Mouse (Mus musculus): ENCODE measurements around the gene Jag2.

Jag2 gene

DNA sequence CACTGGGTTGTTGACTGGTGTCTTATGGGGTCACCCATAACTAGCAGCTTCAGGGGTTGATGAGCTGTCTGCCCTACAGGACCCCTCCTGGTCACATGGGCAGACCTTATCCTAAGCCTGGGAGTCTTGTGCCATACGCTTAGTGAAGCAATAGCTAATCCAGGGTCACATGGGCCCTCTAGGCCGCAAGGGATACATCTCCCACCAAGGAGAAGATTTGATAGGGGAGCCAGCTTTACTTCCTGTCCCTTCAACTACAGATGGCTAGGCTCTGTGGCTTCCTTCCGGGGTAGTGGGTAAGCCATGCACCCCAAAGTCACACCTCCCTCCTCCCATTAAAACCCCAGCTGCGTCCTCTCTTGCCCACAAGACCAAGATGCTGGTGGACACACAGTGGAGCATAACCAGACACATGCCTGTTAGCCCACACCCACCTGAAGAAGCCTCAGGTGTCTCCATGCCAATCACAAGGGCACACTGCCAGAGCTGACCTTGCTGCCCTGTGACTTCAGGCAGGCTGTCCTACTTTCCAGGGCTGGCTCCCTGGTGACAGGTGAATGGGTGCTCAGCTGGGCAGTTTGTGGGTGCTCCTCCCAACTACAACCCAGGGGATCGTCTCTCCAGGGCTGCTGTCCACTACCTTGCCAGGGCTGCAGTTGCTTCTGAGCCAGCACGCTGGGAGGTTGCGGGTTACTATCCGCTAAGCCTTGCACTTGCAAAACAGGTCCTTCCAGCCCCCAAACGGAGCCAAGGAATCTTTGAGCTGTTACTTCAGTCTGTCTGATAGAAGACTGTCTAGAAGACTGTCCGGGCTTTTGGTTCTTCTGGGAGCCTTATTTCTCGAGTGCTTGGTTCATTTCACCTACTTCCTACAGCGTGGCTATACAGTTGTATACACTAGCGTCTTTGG, 61.1 kb downstream of the Jag2 start, which contains the start of gene Gpr132:
Gpr132 (minus strand) TSS at position 51 of the 910 bp plus-strand sequence.
- DNase-seq (ENCODE audit: low spot score): no peak

DNA sequence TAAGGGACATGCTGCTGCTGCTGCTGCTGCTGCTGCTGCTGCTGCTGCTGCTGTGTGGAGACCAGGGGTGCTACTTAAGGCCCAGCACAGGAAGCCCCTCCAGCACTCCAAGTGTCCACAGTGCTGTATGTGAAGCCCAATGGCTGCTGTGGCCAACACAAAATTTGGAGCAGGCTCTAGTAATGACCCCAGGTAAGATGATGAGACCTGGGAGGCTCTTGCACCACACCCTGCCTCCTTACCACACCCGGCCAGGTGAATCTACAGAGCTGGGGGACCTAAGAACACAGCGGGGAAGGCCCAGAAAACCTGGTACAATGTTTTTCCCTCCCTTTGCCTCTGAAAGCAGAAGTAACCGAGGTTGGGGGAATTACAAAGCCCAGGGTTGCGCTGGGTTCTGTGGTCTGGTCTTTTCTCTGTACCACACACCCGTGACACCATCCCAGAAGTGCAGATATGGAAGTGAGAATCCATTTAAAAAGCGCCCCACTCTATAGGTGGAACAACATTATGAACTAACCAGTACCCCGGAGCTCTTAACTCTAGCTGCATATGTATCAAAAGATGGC, 62.4 kb downstream of the Jag2 start:
- no peak for DNase-seq (ENCODE audit: low spot score)

DNA sequence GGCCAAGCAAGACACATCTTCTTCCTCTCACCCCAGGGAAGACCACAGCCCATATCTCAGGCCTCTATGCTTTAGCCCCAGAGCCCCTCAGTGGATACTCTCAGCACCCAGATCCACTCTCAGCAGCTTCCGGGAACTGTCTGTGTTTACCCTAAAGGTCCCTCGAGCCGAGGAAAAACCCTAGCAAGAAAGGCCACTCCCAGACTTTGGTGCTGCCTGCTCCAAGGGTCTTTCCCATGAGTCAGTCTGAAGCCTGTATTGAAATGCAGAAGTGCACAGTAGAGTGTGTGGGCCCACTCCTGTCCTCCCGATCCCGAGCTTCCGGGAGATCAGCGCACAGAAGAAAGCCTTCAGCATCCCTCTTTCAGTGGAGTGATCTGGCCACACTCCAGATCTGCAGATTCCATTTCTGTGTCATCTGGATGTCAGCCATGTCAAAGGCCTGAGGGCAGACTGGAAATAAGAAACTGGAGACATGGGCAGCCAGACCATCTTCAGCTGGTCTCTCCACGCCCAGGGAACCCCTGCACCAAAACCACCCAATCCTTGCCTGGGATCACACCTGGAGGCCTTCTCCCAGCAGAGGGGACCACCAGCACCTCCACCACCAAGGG, 63.0 kb downstream of the Jag2 start:
- DNase-seq (ENCODE audit: low spot score): no peak

DNA sequence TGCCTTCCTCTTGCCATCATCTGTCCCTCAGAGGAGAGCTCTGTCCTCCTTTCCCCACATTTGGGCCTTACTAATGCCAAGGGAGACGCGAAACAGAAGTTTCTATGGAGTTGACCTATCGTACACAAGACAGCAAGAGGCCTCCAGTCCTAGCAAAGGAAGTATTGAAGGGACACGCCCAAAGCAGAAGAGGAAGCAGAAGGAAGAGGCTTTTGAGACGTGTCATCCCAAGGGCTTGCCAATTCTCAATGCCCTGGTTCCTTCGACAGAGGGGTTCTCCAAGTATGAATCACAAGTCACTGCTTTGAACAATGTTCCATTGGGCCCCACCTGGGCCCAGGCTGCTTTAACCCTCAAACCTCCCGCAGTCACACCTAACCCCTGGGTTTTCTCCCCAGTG, 64.8 kb downstream of the Jag2 start:
- DNase-seq (ENCODE audit: low spot score): no peak

DNA sequence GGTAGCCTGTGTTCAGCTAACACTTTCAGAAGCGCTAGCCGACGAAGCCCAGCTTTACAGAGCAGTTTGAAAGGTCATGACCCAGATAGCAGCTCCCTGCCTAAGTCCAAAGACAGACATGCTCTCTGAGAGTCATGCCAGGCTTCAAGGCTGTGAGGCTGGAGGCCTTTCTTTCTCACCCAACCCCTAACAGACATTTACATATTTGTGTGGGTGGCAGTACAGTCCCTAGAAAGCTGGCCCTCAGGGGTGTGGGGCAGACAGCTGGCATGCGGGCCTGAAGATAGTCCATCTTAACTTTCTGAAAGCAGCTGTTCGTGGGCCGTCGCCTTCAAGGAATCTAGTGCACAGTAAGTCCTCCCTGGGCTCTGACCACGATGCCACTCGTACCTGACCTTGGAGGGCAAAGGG, 67.7 kb downstream of the Jag2 start:
- no peak for DNase-seq (ENCODE audit: low spot score)

DNA sequence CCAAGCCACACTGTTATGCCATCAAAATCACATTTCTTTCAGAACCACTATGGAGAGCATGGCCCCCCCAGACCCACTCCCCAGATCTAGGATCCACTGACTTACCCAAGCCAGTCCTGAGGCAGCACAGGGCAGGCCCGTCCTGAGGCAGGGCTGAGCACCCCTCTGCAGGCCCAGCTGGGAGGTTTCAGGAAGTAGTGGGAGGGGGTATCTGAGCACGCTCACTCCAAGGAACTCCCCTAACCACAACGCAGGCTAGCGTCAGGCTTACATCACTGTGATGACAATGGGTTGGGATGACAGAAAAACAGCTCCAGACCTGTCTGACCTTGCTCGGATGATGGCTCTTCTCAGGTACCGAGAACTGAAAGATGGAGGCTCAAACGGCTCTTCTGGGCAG, 68.8 kb downstream of the Jag2 start:
- no peak for DNase-seq (ENCODE audit: low spot score)

DNA sequence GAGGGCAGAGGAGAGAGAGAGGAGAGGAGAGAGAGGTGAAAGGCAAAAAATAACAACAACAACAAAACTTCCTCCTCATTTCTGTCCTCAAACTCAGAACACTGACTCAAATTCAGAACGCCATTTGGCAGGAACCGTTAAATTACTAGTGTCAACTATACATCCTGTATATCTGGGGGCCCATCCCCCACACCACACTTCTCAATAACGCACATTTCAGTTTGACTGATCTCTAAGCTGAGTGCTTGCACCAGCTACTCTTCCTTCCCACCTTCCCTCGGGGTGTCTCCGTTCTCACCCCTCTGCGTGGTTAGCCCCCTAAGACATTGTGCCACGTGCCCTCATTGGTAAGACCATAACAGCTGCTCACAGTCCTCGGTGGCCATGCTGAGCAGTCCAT, 69.6 kb downstream of the Jag2 start:
- DNase-seq (ENCODE audit: low spot score): no peak

DNA sequence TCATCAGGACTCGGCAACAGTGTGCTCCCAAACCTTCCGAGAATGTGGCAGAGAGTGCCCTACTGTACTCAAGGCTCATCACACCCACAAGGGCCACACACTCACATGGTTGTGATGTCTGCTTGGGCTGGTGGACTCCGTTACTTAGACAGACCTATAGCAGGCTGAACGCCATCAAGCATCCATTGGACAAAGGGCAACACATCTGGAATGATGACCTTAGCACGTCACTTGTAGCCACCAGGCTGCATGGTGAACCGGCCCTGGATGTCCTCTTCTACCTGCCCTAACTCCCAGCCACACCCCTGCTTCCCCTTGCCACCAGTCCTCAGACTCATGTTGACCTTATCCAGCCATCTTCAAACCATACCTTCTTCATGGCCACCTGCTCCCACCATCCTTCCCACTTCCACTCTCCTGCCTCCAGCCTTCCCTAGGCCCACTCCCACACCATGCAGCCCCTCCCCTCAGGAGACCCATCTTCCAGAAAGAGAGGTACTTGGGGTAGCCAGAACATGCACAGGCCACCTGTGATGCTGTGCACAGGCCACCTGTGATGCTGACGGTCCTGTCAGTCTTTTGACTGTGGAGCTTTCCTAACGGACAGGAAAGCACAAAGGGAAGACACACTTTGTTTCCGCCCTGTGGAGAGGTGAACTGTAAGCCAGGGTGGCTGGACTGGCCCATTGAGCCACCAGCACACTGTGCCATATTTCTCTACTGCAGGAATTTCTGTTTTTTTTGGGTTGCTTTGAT, 70.8 kb downstream of the Jag2 start:
- DNase-seq (ENCODE audit: low spot score): no peak

All from ovary, postnatal 14 days (tissue).